ENCODE assay signal across 10 mouse cellular contexts in genomic region chr6:87541171-87541571, GRCm38 (mm10). TPM values are rescaled to one million over a fixed set of nuclear protein-coding genes. Genes with fewer than 3 reads are reported as not detected.
DNase-seq lines count a peak whose midpoint lies in the region; ATAC-seq and TF ChIP-seq lines count a peak whose summit lies in the region.
"Had no signal": no experiment of that assay in that cellular context is flagged by ENCODE, and none has a peak within 500 bp of the region (broad histone marks: within the 10 kb centered on the region; RNA-seq: fewer than 3 reads in every experiment).

No protein-coding gene starts in this region.

- WGBS in embryonic facial prominence, embryonic 15.5 days, result 77% methylated on average over 6 of the region's 6 CpGs
- WGBS in embryonic facial prominence, embryonic 10.5 days, result 88% methylated on average over 6 of the region's 6 CpGs
- 57% methylated on average over 6 of the region's 6 CpGs for WGBS in lung, postnatal 0 days
- WGBS in limb, embryonic 10.5 days, result 89% methylated on average over 6 of the region's 6 CpGs

- no peaks in the 10 kb centered on the region for H3K27me3 ChIP-seq in embryonic facial prominence, embryonic 15.5 days
- H3K27me3 ChIP-seq in embryonic facial prominence, embryonic 10.5 days (replicated peaks; ENCODE audit: low read depth, poor library complexity, severe bottlenecking), result no peaks in the 10 kb centered on the region
- H3K27me3 ChIP-seq in lung, postnatal 0 days (replicated peaks; ENCODE audit: insufficient read depth, low read length), result no peaks in the 10 kb centered on the region
- H3K27me3 ChIP-seq in limb, embryonic 10.5 days (ENCODE audit: low read depth, poor library complexity, severe bottlenecking), result no peaks in the 10 kb centered on the region

- H3K36me3 ChIP-seq in embryonic facial prominence, embryonic 15.5 days, result no peaks in the 10 kb centered on the region
- H3K36me3 ChIP-seq in embryonic facial prominence, embryonic 10.5 days (replicated peaks), result no peaks in the 10 kb centered on the region
- H3K36me3 ChIP-seq in lung, postnatal 0 days (ENCODE audit: insufficient read depth, low read length), result no peaks in the 10 kb centered on the region
- no peaks in the 10 kb centered on the region for H3K36me3 ChIP-seq in limb, embryonic 10.5 days

- no peak for DNase-seq in embryonic facial prominence, embryonic 10.5 days (ENCODE audit: low spot score)
- peak; percentile 69 for DNase-seq in MEL-GATA-1-ER (ENCODE audit: extremely low read depth, low read depth)
- peak; percentile 44 for DNase-seq in lung, postnatal 0 days (ENCODE audit: low spot score)
- DNase-seq in spleen, postnatal 10 days (ENCODE audit: low spot score in 2 of 2), result peak; percentile 45 to 65
- no peak for DNase-seq in right cerebral cortex, adult 18-20 months
- no peak for DNase-seq in kidney, postnatal 14 days
- DNase-seq in limb, embryonic 10.5 days (ENCODE audit: low spot score), result no peak
- DNase-seq: lung, embryonic 14.5 days had no signal

- 0 out of 2 replicates have a peak, but pooled peaks have one; percentile 34 for ATAC-seq in embryonic facial prominence, embryonic 15.5 days (ENCODE audit: insufficient number of reproducible peaks, low FRiP score, low TSS enrichment, low read depth)
- ATAC-seq in lung, postnatal 0 days, result peak; percentile 44

- H3K9me3 ChIP-seq in embryonic facial prominence, embryonic 15.5 days (replicated peaks), result peaks cover under 1% of the 10 kb centered on the region; the same call in 1 of the 2 replicates
- H3K9me3 ChIP-seq in embryonic facial prominence, embryonic 10.5 days, result peaks cover 5% of the 10 kb centered on the region
- peaks cover under 1% of the 10 kb centered on the region; the same call in 1 of the 2 replicates for H3K9me3 ChIP-seq in lung, postnatal 0 days (ENCODE audit: low read length)
- no peaks in the 10 kb centered on the region for H3K9me3 ChIP-seq in limb, embryonic 10.5 days (replicated peaks)

- no peak for TF ChIP-seq CTCF in lung, postnatal 0 days (IDR thresholded peaks at IDR 0.05)

- no peak overlapping the region for H3K9ac ChIP-seq in embryonic facial prominence, embryonic 15.5 days
- no peak overlapping the region for H3K9ac ChIP-seq in lung, postnatal 0 days (replicated peaks; ENCODE audit: low read depth)
- H3K9ac ChIP-seq: lung, embryonic 14.5 days had no signal

- TF ChIP-seq EP300 in lung, postnatal 0 days (IDR thresholded peaks at IDR 0.05), result no peak

- no peaks in the 10 kb centered on the region for H3K4me1 ChIP-seq in embryonic facial prominence, embryonic 15.5 days
- peaks cover 8% of the 10 kb centered on the region for H3K4me1 ChIP-seq in embryonic facial prominence, embryonic 10.5 days
- 0 out of 2 replicates have a peak, but pooled peaks cover 3% of the 10 kb centered on the region for H3K4me1 ChIP-seq in lung, postnatal 0 days (ENCODE audit: insufficient read depth, low read depth, low read length)
- H3K4me1 ChIP-seq in limb, embryonic 10.5 days, result no peaks in the 10 kb centered on the region

- H3K4me3 ChIP-seq in embryonic facial prominence, embryonic 15.5 days (replicated peaks), result no peak overlapping the region
- H3K4me3 ChIP-seq in embryonic facial prominence, embryonic 10.5 days, result no peak overlapping the region
- H3K4me3 ChIP-seq in lung, postnatal 0 days (ENCODE audit: low read depth, low read length), result no peak overlapping the region
- no peak overlapping the region for H3K4me3 ChIP-seq in limb, embryonic 10.5 days
- H3K4me3 ChIP-seq: heart, adult 2 months had no signal

- H3K4me2 ChIP-seq in embryonic facial prominence, embryonic 15.5 days (replicated peaks), result no peak overlapping the region
- no peak overlapping the region for H3K4me2 ChIP-seq in lung, postnatal 0 days (replicated peaks; ENCODE audit: low read depth, low read length)

- H3K27ac ChIP-seq in embryonic facial prominence, embryonic 15.5 days (replicated peaks), result no peak overlapping the region
- H3K27ac ChIP-seq in embryonic facial prominence, embryonic 10.5 days (replicated peaks), result no peak overlapping the region
- no peak overlapping the region for H3K27ac ChIP-seq in lung, postnatal 0 days (ENCODE audit: low read length)
- no peak overlapping the region for H3K27ac ChIP-seq in limb, embryonic 10.5 days
- H3K27ac ChIP-seq: heart, adult 2 months had no signal

RNA-seq across cellular contexts. Expression of gene Arhgap25, which starts 8.1 kb away (rescaled TPM):
- 8.3 and 10.0 TPM in 2 replicates for polyA plus RNA-seq in embryonic facial prominence, embryonic 15.5 days (2015; fragmentation: Nextera tagmentation; extraction: Ambion mirVana)
- polyA plus RNA-seq in embryonic facial prominence, embryonic 10.5 days (2016; fragmentation: Nextera tagmentation; extraction: Ambion mirVana), result 3.2 and 3.4 TPM in 2 replicates
- 9.9 and 10.2 TPM in 2 replicates for polyA plus RNA-seq in lung, postnatal 0 days (2015; fragmentation: Nextera tagmentation; extraction: Ambion mirVana)
- 2.3 and 2.6 TPM in 2 replicates for polyA plus RNA-seq in limb, embryonic 10.5 days (2016; fragmentation: Nextera tagmentation; extraction: Ambion mirVana)

RNA-seq across cellular contexts. Expression of gene Prokr1, which starts 49.4 kb away (rescaled TPM):
- polyA plus RNA-seq in embryonic facial prominence, embryonic 15.5 days (2015; fragmentation: Nextera tagmentation; extraction: Ambion mirVana), result 7.5 and 7.8 TPM in 2 replicates
- polyA plus RNA-seq in embryonic facial prominence, embryonic 10.5 days (2016; fragmentation: Nextera tagmentation; extraction: Ambion mirVana), result 0.87 and 1.2 TPM in 2 replicates
- 0.41 and 0.52 TPM in 2 replicates for polyA plus RNA-seq in lung, postnatal 0 days (2015; fragmentation: Nextera tagmentation; extraction: Ambion mirVana)
- 0.84 and 0.90 TPM in 2 replicates for polyA plus RNA-seq in limb, embryonic 10.5 days (2016; fragmentation: Nextera tagmentation; extraction: Ambion mirVana)

Comparison
In these comparisons a context has a peak if more than half of its experiments do, and no peak if none do; other contexts are left out.
1. DNase-seq: peak in MEL-GATA-1-ER (single experiment), lung, postnatal 0 days (single experiment) and spleen, postnatal 10 days (2 of 2); none in embryonic facial prominence, embryonic 10.5 days (single experiment), right cerebral cortex, adult 18-20 months (single experiment), kidney, postnatal 14 days (single experiment) and limb, embryonic 10.5 days (single experiment).